Mouse (Mus musculus) adrenal gland, postnatal 36 days (tissue): ENCODE measurements around the gene Ran. TPM values are rescaled to one million over a fixed set of nuclear protein-coding genes. Genes with fewer than 3 reads are reported as not detected.
"Not testable (repeated sequence)": the region's sequence is repeated elsewhere in the genome, so short reads cannot be mapped to it uniquely, and the experiment has no call there.

ENCODE experiments used
- DNase-seq, 2 experiments: peaks; one replicate each; pipeline ENCODE4 v3.0.0; 2021; ENCODE audit warnings: mixed read lengths in 1 of 2
- long read RNA-seq, 2 experiments: library from polyadenylated mRNA; stranded (forward); transcript quantifications; one replicate each; pipeline ENCODE4 v2.0.0; 2021; ENCODE audit warnings: borderline sequencing depth in 2 of 2
- total RNA-seq, 2 experiments: library from RNA; stranded (reverse); gene quantifications; 2 replicates each; pipeline ENCODE4 v1.2.3; 2021

Ran gene
- total RNA-seq = 100 to 1,000 TPM; 222 to 226 TPM
- long read RNA-seq, experiment 1, transcript Ran-201 (7 exons, 2,377 nt) = major isoform, 502 of 575 reads
- long read RNA-seq, experiment 1, transcript Ran-202 (6 exons, 2,423 nt) = minor isoform, 41 of 575 reads
- long read RNA-seq, experiment 1, partial matches to known transcripts = 13 of 575 reads
- long read RNA-seq, experiment 1, other reads (novel, unspliced or antisense) = 19 of 575 reads
- long read RNA-seq, experiment 2, transcript Ran-201 (7 exons, 2,377 nt) = major isoform, 139 of 154 reads
- long read RNA-seq, experiment 2, transcript Ran-202 (6 exons, 2,423 nt) = minor isoform, 9 of 154 reads
- long read RNA-seq, experiment 2, partial matches to known transcripts = 3 of 154 reads
- long read RNA-seq, experiment 2, other reads (novel, unspliced or antisense) = 3 of 154 reads

GRCm38 (mm10) chr5:129019497-129020299 lies at the start of gene Ran:
Gene Ran, plus strand, starts transcription at chr5:129020069.
- peak; percentile 95 to 97 for DNase-seq

- no peak for DNase-seq
These were observed 49.0 kb upstream of the Ran start for GRCm38 (mm10) chr5:128970878-128971277.

- DNase-seq = peak; percentile 77 to 80
These were observed 48.6 kb upstream of the Ran start for GRCm38 (mm10) chr5:128971298-128971697.

- DNase-seq = peak; percentile 59 to 66
These were observed 43.6 kb upstream of the Ran start for GRCm38 (mm10) chr5:128976266-128976665.

- DNase-seq = not testable (repeated sequence)
These were observed 42.4 kb upstream of the Ran start for GRCm38 (mm10) chr5:128977466-128977865.

- no peak for DNase-seq
These were observed 40.9 kb upstream of the Ran start for GRCm38 (mm10) chr5:128978957-128979356.

GRCm38 (mm10) chr5:128980857-128981256 lies 39.0 kb upstream of the Ran start:
- DNase-seq = no peak

GRCm38 (mm10) chr5:128981607-128982006 lies 38.3 kb upstream of the Ran start:
- DNase-seq = peak; percentile 80 to 81

GRCm38 (mm10) chr5:128984536-128984935 lies 35.3 kb upstream of the Ran start:
- DNase-seq = no peak

GRCm38 (mm10) chr5:128985946-128986345 lies 33.9 kb upstream of the Ran start:
- DNase-seq = peak; percentile 39 to 63

GRCm38 (mm10) chr5:128987141-128987954 lies 32.5 kb upstream of the Ran start:
- DNase-seq = peak in 1 of 2 experiments; percentile 61

GRCm38 (mm10) chr5:129000706-129001468 lies 19.0 kb upstream of the Ran start:
- DNase-seq = peak; percentile 68 to 75

- DNase-seq = peak in 1 of 2 experiments; percentile 48
These were observed 17.3 kb upstream of the Ran start for GRCm38 (mm10) chr5:129002571-129003011.

- peak; percentile 27 to 51 for DNase-seq
These were observed 14.5 kb upstream of the Ran start for GRCm38 (mm10) chr5:129005416-129005815.

GRCm38 (mm10) chr5:129006031-129006788 lies 13.7 kb upstream of the Ran start:
- DNase-seq = peak in 1 of 2 experiments; percentile 35

- peak in 1 of 2 experiments; percentile 25 for DNase-seq
These were observed 12.5 kb upstream of the Ran start for GRCm38 (mm10) chr5:129007105-129007957.

GRCm38 (mm10) chr5:129008008-129008407 lies 11.9 kb upstream of the Ran start:
- DNase-seq = no peak

GRCm38 (mm10) chr5:129008412-129008826 lies 11.4 kb upstream of the Ran start, which contains the start of gene Stx2:
Gene Stx2, minus strand, starts transcription at chr5:129008574.
- DNase-seq = peak; percentile 96 to 98

- no peak for DNase-seq
These were observed 10.3 kb upstream of the Ran start for GRCm38 (mm10) chr5:129009577-129009976.
